Mouse (Mus musculus) limb, embryonic 11.5 days (tissue): ENCODE measurements at regions not wholly inside any gene's neighbourhood (a gene's known extent, or its start where the extent isn't known, plus 50 kb on each side); places are given as distances from the start of the nearest gene placed in this dataset.

Experiments
- ATAC-seq: fragments of 200-750 bp; cut with Nextera tagmentation; 2 replicates; pipeline ENCODE4 v1.8.0; 2017; ENCODE audit warnings: low read depth; ENCODE audit not compliant: insufficient number of reproducible peaks, low FRiP score, low TSS enrichment
- DNase-seq: peaks from one replicate; pipeline ENCODE4 v3.0.0-alpha.2; 2015; ENCODE audit warnings: low spot score
- H3K27ac ChIP-seq: fragments of 300-500 bp; sonication (generic); replicated peaks from 2 replicates; pipeline ENCODE4 v1.5.1; 2014; ENCODE audit warnings: low read depth, mild to moderate bottlenecking, low read length
- H3K27me3 ChIP-seq: fragments of 300-500 bp; sonication (generic); 2 replicates; pipeline ENCODE4 v1.6.1; 2014; ENCODE audit warnings: mild to moderate bottlenecking, low read length, mixed read lengths; ENCODE audit not compliant: control insufficient read depth, insufficient read depth
- H3K36me3 ChIP-seq: fragments of 300-500 bp; sonication (generic); 2 replicates; pipeline ENCODE4 v1.6.1; 2014; ENCODE audit warnings: mild to moderate bottlenecking, low read length, moderate library complexity, mixed read lengths; ENCODE audit not compliant: control insufficient read depth, insufficient read depth
- H3K4me1 ChIP-seq: fragments of 300-500 bp; sonication (generic); 2 replicates; pipeline ENCODE4 v1.6.1; 2014; ENCODE audit warnings: low read length, mixed read lengths; ENCODE audit not compliant: control insufficient read depth, insufficient read depth
- H3K4me2 ChIP-seq: fragments of 300-500 bp; sonication (generic); 2 replicates; pipeline ENCODE4 v1.6.1; 2014; ENCODE audit warnings: low read depth, mild to moderate bottlenecking, moderate library complexity; ENCODE audit not compliant: severe bottlenecking
- H3K4me3 ChIP-seq: fragments of 300-500 bp; sonication (generic); 2 replicates; pipeline ENCODE4 v1.5.1; 2014; ENCODE audit warnings: low read depth, low read length
- H3K9ac ChIP-seq: fragments of 300-500 bp; sonication (generic); 2 replicates; pipeline ENCODE4 v1.6.1; 2014; ENCODE audit warnings: mild to moderate bottlenecking, low read length
- H3K9me3 ChIP-seq: fragments of 300-500 bp; sonication (generic); 2 replicates; pipeline ENCODE4 v1.6.1; 2016; ENCODE audit warnings: low read length; ENCODE audit not compliant: control insufficient read depth
- WGBS: fragments of 180-500 bp; shearing (Covaris S2); extraction: QIAGEN DNeasy Blood & Tissue Kit; methylation state at CpG from one replicate; pipeline ENCODE4 v1.1.7; 2014; 5-methylcytosine and 5-hydroxymethylcytosine counted together

GRCm38 (mm10) chr1:183949205-183949604 lies 63.9 kb upstream of the Dusp10 start:
- ATAC-seq (0 out of 2 replicates have a peak, but pooled peaks have one; percentile 39), DNase-seq (peak; percentile 60)
- Histone ChIP-seq H3K27me3 (no peaks in the 10 kb centered on the region), H3K27ac (no peak overlapping the region), H3K36me3 (no peaks in the 10 kb centered on the region), H3K4me1 (no peaks in the 10 kb centered on the region), H3K9ac (no peak overlapping the region), H3K9me3 (no peaks in the 10 kb centered on the region), H3K4me2 (no peak overlapping the region), H3K4me3 (no peak overlapping the region)
- 56% methylated on average over 4 of the region's 4 CpGs for WGBS

GRCm38 (mm10) chr1:183954086-183954485 lies 59.0 kb upstream of the Dusp10 start:
- Histone ChIP-seq H3K9ac (no peak overlapping the region), H3K36me3 (no peaks in the 10 kb centered on the region), H3K27ac (no peak overlapping the region), H3K4me3 (no peak overlapping the region), H3K4me1 (no peaks in the 10 kb centered on the region), H3K27me3 (no peaks in the 10 kb centered on the region), H3K4me2 (no peak overlapping the region), H3K9me3 (no peaks in the 10 kb centered on the region)
- whole genome bisulfite sequencing = 92% methylated on average over 2 of the region's 2 CpGs
- DNase-seq = no peak
- ATAC-seq = no peak

GRCm38 (mm10) chr1:183956391-183956790 lies 56.7 kb upstream of the Dusp10 start:
- ATAC-seq (no peak), DNase-seq (no peak)
- Histone ChIP-seq H3K27ac (no peak overlapping the region), H3K27me3 (no peaks in the 10 kb centered on the region), H3K4me1 (no peaks in the 10 kb centered on the region), H3K9me3 (no peaks in the 10 kb centered on the region), H3K9ac (no peak overlapping the region), H3K36me3 (no peaks in the 10 kb centered on the region), H3K4me3 (no peak overlapping the region), H3K4me2 (no peak overlapping the region)
- 87% methylated on average over 3 of the region's 3 CpGs for WGBS

GRCm38 (mm10) chr1:183961383-183961782 lies 51.7 kb upstream of the Dusp10 start:
- Histone ChIP-seq H3K27ac (no peak overlapping the region), H3K27me3 (no peaks in the 10 kb centered on the region), H3K4me3 (no peak overlapping the region), H3K9ac (no peak overlapping the region), H3K36me3 (no peaks in the 10 kb centered on the region), H3K4me1 (no peaks in the 10 kb centered on the region), H3K4me2 (no peak overlapping the region), H3K9me3 (no peaks in the 10 kb centered on the region)
- DNase-seq (no peak), ATAC-seq (no peak)
- 84% methylated on average over 2 of the region's 2 CpGs for WGBS

- no peak for ATAC-seq
- Histone ChIP-seq H3K27ac (no peak overlapping the region), H3K36me3 (no peaks in the 10 kb centered on the region), H3K4me2 (no peak overlapping the region), H3K4me1 (no peaks in the 10 kb centered on the region), H3K27me3 (no peaks in the 10 kb centered on the region), H3K4me3 (no peak overlapping the region), H3K9ac (no peak overlapping the region), H3K9me3 (no peaks in the 10 kb centered on the region)
- DNase-seq = no peak
- 85% methylated on average over 2 of the region's 2 CpGs for whole genome bisulfite sequencing
Measured at GRCm38 (mm10) chr1:183962486-183962885, 50.6 kb upstream of the Dusp10 start.

- Histone ChIP-seq H3K9ac (no peak overlapping the region), H3K4me3 (no peak overlapping the region), H3K9me3 (no peaks in the 10 kb centered on the region), H3K36me3 (no peaks in the 10 kb centered on the region), H3K4me2 (no peak overlapping the region), H3K27me3 (no peaks in the 10 kb centered on the region), H3K27ac (no peak overlapping the region), H3K4me1 (no peaks in the 10 kb centered on the region)
- DNase-seq = no peak
- 79% methylated on average over 4 of the region's 4 CpGs for WGBS
- ATAC-seq = no peak
Measured at GRCm38 (mm10) chr1:183963286-183963685, 49.8 kb upstream of the Dusp10 start.
